Mouse (Mus musculus) layer of hippocampus, adult 11-12 months (tissue): Measurements from ENCODE around the gene Abcf2.

Source experiments
- DNase-seq: peaks from one replicate; pipeline ENCODE4 v3.0.0; 2022; ENCODE audit warnings: low spot score

The Abcf2 gene

GRCm38 (mm10) chr5:24601911-24602750, 24.9 kb upstream of the Abcf2 start:
- no peak for DNase-seq

GRCm38 (mm10) chr5:24601071-24601835, 24.0 kb upstream of the Abcf2 start:
- DNase-seq: no peak

GRCm38 (mm10) chr5:24600236-24600635, 23.0 kb upstream of the Abcf2 start:
- DNase-seq: no peak

GRCm38 (mm10) chr5:24599137-24599536, 21.9 kb upstream of the Abcf2 start:
- DNase-seq: no peak

- no peak for DNase-seq
These were observed 21.3 kb upstream of the Abcf2 start for GRCm38 (mm10) chr5:24598570-24599006.

GRCm38 (mm10) chr5:24597901-24598569, 20.8 kb upstream of the Abcf2 start:
- DNase-seq: no peak

- DNase-seq: peak; percentile 89
These were observed 20.0 kb upstream of the Abcf2 start for GRCm38 (mm10) chr5:24597221-24597728.

- peak; percentile 79 for DNase-seq
These were observed 19.4 kb upstream of the Abcf2 start for GRCm38 (mm10) chr5:24596519-24597171.

- DNase-seq: no peak
These were observed 18.6 kb upstream of the Abcf2 start for GRCm38 (mm10) chr5:24595786-24596380.

GRCm38 (mm10) chr5:24595261-24595660, 18.0 kb upstream of the Abcf2 start:
- DNase-seq: no peak

GRCm38 (mm10) chr5:24594346-24594745, 17.1 kb upstream of the Abcf2 start:
- DNase-seq: no peak

- DNase-seq: no peak
These were observed 16.7 kb upstream of the Abcf2 start for GRCm38 (mm10) chr5:24593928-24594327.

- DNase-seq: no peak
These were observed 16.0 kb upstream of the Abcf2 start for GRCm38 (mm10) chr5:24593230-24593629.

GRCm38 (mm10) chr5:24592471-24593160, 15.3 kb upstream of the Abcf2 start:
- DNase-seq: no peak

- no peak for DNase-seq
These were observed 14.7 kb upstream of the Abcf2 start for GRCm38 (mm10) chr5:24591796-24592470.

GRCm38 (mm10) chr5:24591268-24591721, 14.0 kb upstream of the Abcf2 start:
- DNase-seq: no peak

- no peak for DNase-seq
These were observed 12.5 kb upstream of the Abcf2 start for GRCm38 (mm10) chr5:24589511-24590500.

- peak; percentile 49 for DNase-seq
These were observed 9.9 kb upstream of the Abcf2 start for GRCm38 (mm10) chr5:24587200-24587577.
